ENCODE assay signal across 9 mouse cellular contexts in the genomic region with DNA sequence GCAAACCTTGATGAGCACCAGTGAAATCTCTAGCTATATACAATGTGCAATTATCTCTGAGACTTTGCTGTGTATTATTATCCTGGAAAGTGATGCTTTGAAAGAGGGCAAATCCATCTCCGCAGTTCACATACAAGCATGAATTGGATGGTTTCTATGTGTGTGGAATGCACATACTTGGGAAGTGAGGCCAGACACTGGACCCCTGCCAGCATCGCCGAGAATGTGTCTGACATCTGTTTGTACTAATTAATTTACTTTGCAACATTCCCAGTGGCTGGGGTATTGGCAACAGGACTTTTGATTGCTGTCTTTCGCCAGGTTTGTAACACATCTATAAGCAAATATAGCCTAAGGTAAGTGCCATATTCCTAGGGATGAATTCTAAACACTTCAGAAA.
DNase-seq lines count a peak whose midpoint lies in the region; ATAC-seq and TF ChIP-seq lines count a peak whose summit lies in the region.
"Had no signal": no experiment of that assay in that cellular context is flagged by ENCODE, and none has a peak within 500 bp of the region (broad histone marks: within the 10 kb centered on the region; RNA-seq: fewer than 3 reads in every experiment).

No protein-coding gene starts in this region.

- no peaks in the 10 kb centered on the region for H3K4me1 ChIP-seq in liver, embryonic 11.5 days (replicated peaks; ENCODE audit: control insufficient read depth, insufficient read depth, low read length)
- peaks cover 5% of the 10 kb centered on the region; the same call in 1 of the 2 replicates for H3K4me1 ChIP-seq in forebrain, postnatal 0 days (ENCODE audit: insufficient read depth)
- no peaks in the 10 kb centered on the region for H3K4me1 ChIP-seq in midbrain, embryonic 14.5 days (ENCODE audit: control insufficient read depth, insufficient read depth, low read length)
- H3K4me1 ChIP-seq: embryonic facial prominence, embryonic 13.5 days had no signal

- no peak for TF ChIP-seq CTCF in forebrain, postnatal 0 days (IDR thresholded peaks at IDR 0.05; ENCODE audit: low read depth)

- WGBS in liver, embryonic 11.5 days = 68% methylated on average over 4 of the region's 4 CpGs
- WGBS in forebrain, postnatal 0 days = 12% methylated on average over 4 of the region's 4 CpGs
- 40% methylated on average over 4 of the region's 4 CpGs for WGBS in midbrain, embryonic 14.5 days

- no peak overlapping the region for H3K4me2 ChIP-seq in liver, embryonic 11.5 days
- H3K4me2 ChIP-seq in forebrain, postnatal 0 days (ENCODE audit: low read depth) = no peak overlapping the region
- no peak overlapping the region for H3K4me2 ChIP-seq in midbrain, embryonic 14.5 days (ENCODE audit: low read length)
- H3K4me2 ChIP-seq: embryonic facial prominence, embryonic 13.5 days had no signal

- no peak for ATAC-seq in liver, embryonic 11.5 days (replicated peaks; ENCODE audit: low FRiP score)
- no peak for ATAC-seq in forebrain, postnatal 0 days
- no peak for ATAC-seq in midbrain, embryonic 14.5 days (ENCODE audit: low FRiP score, low TSS enrichment)
- no peak for ATAC-seq in CD4-positive, CD25-positive, alpha-beta regulatory T cell, adult 4 months

- H3K9me3 ChIP-seq in liver, embryonic 11.5 days (ENCODE audit: control insufficient read depth, low read length) = no peaks in the 10 kb centered on the region
- no peaks in the 10 kb centered on the region for H3K9me3 ChIP-seq in forebrain, postnatal 0 days (ENCODE audit: low read length)
- no peaks in the 10 kb centered on the region for H3K9me3 ChIP-seq in midbrain, embryonic 14.5 days (ENCODE audit: control insufficient read depth, low read length)
- H3K9me3 ChIP-seq: embryonic facial prominence, embryonic 13.5 days had no signal

- H3K4me3 ChIP-seq in liver, embryonic 11.5 days (ENCODE audit: low read depth, low read length) = no peak overlapping the region
- H3K4me3 ChIP-seq in forebrain, postnatal 0 days (ENCODE audit: low read depth, low read length) = no peak overlapping the region
- H3K4me3 ChIP-seq in midbrain, embryonic 14.5 days (replicated peaks; ENCODE audit: low read depth, low read length) = no peak overlapping the region
- H3K4me3 ChIP-seq: embryonic facial prominence, embryonic 13.5 days had no signal

- peak; percentile 34 for DNase-seq in embryo, embryonic 11 days
- DNase-seq in embryo, embryonic 9.5 days (ENCODE audit: extremely low spot score) = no peak
- peak; percentile 5 for DNase-seq in liver
- DNase-seq in liver, embryonic 11.5 days (ENCODE audit: low spot score) = no peak
- DNase-seq in forebrain, postnatal 0 days = peak; percentile 35
- DNase-seq in midbrain, embryonic 14.5 days = peak; percentile 71
- DNase-seq in adipocyte (ENCODE audit: low spot score) = no peak

- H3K36me3 ChIP-seq in liver, embryonic 11.5 days (ENCODE audit: control insufficient read depth, insufficient read depth, low read length) = no peaks in the 10 kb centered on the region
- H3K36me3 ChIP-seq in forebrain, postnatal 0 days (ENCODE audit: insufficient read depth) = no peaks in the 10 kb centered on the region
- no peaks in the 10 kb centered on the region for H3K36me3 ChIP-seq in midbrain, embryonic 14.5 days (ENCODE audit: control insufficient read depth, insufficient read depth, low read length)
- H3K36me3 ChIP-seq: embryonic facial prominence, embryonic 13.5 days had no signal

- H3K27ac ChIP-seq in liver, embryonic 11.5 days (ENCODE audit: low read depth, low read length) = no peak overlapping the region
- H3K27ac ChIP-seq in forebrain, postnatal 0 days (ENCODE audit: low read depth, low read length) = no peak overlapping the region
- no peak overlapping the region for H3K27ac ChIP-seq in midbrain, embryonic 14.5 days (replicated peaks; ENCODE audit: low read depth, low read length)
- H3K27ac ChIP-seq: embryonic facial prominence, embryonic 13.5 days had no signal

- H3K9ac ChIP-seq in liver, embryonic 11.5 days (ENCODE audit: low read depth, low read length) = no peak overlapping the region
- H3K9ac ChIP-seq in forebrain, postnatal 0 days = no peak overlapping the region
- H3K9ac ChIP-seq in midbrain, embryonic 14.5 days (replicated peaks; ENCODE audit: low read length) = no peak overlapping the region
- H3K9ac ChIP-seq: embryonic facial prominence, embryonic 13.5 days had no signal

- no peaks in the 10 kb centered on the region for H3K27me3 ChIP-seq in liver, embryonic 11.5 days (replicated peaks; ENCODE audit: control insufficient read depth, insufficient read depth, low read length)
- no peaks in the 10 kb centered on the region for H3K27me3 ChIP-seq in forebrain, postnatal 0 days (ENCODE audit: insufficient read depth, low read length)
- H3K27me3 ChIP-seq in midbrain, embryonic 14.5 days (ENCODE audit: control insufficient read depth, insufficient read depth, low read length) = no peaks in the 10 kb centered on the region
- H3K27me3 ChIP-seq: embryonic facial prominence, embryonic 13.5 days had no signal

Comparison
In these comparisons a context has a peak if more than half of its experiments do, and no peak if none do; other contexts are left out.
1. DNase-seq: peak in embryo, embryonic 11 days (single experiment), liver (single experiment), forebrain, postnatal 0 days (single experiment) and midbrain, embryonic 14.5 days (single experiment); none in embryo, embryonic 9.5 days (single experiment), liver, embryonic 11.5 days (single experiment) and adipocyte (single experiment).